Mouse (Mus musculus): ENCODE measurements at regions not wholly inside any gene's neighbourhood (a gene's known extent, or its start where the extent isn't known, plus 50 kb on each side); places are given as distances from the start of the nearest gene placed in this dataset.

DNA sequence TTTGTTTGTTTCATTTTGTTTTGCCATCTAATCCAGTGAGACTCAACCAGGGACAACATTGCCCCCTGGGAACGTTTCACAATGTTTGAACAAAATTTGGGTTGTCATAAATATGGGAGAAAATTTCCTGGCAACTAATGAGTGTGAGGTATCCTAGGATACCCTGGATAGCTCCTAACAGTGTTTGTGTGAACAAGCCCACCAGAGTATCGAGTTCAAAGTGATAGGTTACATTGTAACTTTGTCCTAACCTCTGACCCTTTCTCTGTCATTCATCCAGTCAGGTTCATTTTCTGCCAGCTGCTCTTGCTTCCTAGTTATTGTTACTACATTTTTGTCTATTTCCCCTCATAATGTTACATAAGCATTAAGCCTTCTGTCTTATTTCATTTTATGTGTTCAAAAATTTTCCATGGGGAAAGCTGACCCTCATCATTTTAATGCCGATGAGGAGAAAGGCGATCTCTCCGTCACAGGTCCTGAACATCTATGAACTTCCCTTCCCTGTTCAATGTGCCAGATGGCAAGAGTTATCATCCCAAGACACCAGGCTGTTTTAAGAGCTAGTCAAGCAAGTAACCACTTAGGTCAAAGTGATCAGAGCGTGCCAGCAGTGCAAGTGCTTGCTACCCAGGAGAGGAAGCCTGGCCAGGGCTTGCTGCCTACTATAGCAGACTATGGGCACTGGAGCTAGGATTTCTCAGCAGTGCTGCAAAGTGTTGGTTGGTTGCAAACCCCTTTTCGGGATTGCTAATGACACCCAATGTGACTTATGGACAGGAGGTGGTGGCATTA, 228.5 kb downstream of the Pcdh17 start:
- Histone ChIP-seq H3K36me3 (ENCODE audit: control insufficient read depth, insufficient read depth, low read length, poor library complexity, severe bottlenecking) (no peaks in the 10 kb centered on the region), H3K9me3 (replicated peaks; ENCODE audit: control insufficient read depth, insufficient read depth, low read length, poor library complexity, severe bottlenecking) (no peaks in the 10 kb centered on the region), H3K4me3 (ENCODE audit: low read depth, low read length) (no peak overlapping the region), H3K27me3 (ENCODE audit: control insufficient read depth, insufficient read depth, low read length, poor library complexity, severe bottlenecking) (no peaks in the 10 kb centered on the region), H3K4me1 (ENCODE audit: control insufficient read depth, insufficient read depth, low read length) (no peaks in the 10 kb centered on the region), H3K27ac (ENCODE audit: insufficient read depth, low read length) (no peak overlapping the region), H3K9ac (ENCODE audit: low read depth, poor library complexity, severe bottlenecking) (no peak overlapping the region)
- TF ChIP-seq CTCF (IDR thresholded peaks at IDR 0.05; ENCODE audit: low read depth, low read length) (no peak), EP300 (IDR thresholded peaks at IDR 0.05; ENCODE audit: insufficient read depth, low read depth, low read length) (no peak)

DNA sequence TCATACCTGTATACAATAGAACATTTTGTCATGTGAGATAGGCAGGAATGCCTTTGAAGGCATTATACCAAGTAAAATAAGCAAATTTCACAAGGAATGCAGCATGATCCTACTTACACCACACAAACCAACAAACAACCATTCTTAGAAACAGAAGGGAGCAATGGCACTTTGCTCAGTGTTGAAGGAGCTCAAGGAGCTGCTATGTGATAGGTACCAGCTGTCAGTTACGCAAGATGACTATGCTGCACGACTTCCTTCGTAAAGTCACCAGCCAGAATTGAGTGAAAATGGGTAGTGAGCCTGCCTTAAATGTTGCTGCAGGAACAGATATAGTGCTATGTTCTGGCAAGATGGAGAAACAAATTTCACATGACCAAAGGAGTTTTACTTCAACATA, 243.5 kb downstream of the Pcdh17 start:
- no peak for TF ChIP-seq POLR2A (IDR thresholded peaks at IDR 0.05; ENCODE audit: insufficient read depth, low read length)
- no peak for TF ChIP-seq EP300 (IDR thresholded peaks at IDR 0.05; ENCODE audit: insufficient read depth, low read depth, low read length)
- TF ChIP-seq CTCF (IDR thresholded peaks at IDR 0.05; ENCODE audit: low read depth, low read length): no peak
- Histone ChIP-seq H3K36me3 (ENCODE audit: control insufficient read depth, insufficient read depth, low read length, poor library complexity, severe bottlenecking) (no peaks in the 10 kb centered on the region), H3K27me3 (ENCODE audit: control insufficient read depth, insufficient read depth, low read length, poor library complexity, severe bottlenecking) (no peaks in the 10 kb centered on the region), H3K9me3 (replicated peaks; ENCODE audit: control insufficient read depth, insufficient read depth, low read length, poor library complexity, severe bottlenecking) (no peaks in the 10 kb centered on the region), H3K4me3 (ENCODE audit: low read depth, low read length) (no peak overlapping the region), H3K4me1 (ENCODE audit: control insufficient read depth, insufficient read depth, low read length) (no peaks in the 10 kb centered on the region), H3K9ac (ENCODE audit: low read depth, poor library complexity, severe bottlenecking) (no peak overlapping the region), H3K27ac (ENCODE audit: insufficient read depth, low read length) (no peak overlapping the region)

DNA sequence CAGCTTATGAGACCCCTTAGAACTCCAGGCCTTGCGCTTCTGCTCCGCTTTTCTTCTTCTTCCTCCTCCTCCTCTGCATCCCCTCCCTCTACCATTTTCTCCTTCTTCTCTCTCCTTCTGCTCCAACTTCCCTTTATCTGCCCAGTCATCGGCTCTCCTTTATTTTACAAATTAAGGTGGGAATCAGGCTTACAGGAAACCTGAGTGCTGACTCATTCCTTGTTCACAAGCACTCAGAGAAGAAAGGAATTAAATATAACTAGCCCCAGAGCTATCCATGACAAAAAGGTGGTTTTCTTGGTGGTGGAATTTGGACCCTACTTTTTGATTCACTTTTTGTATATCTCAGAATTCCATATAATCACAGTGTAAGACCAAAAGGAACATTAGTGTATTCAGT, 247.4 kb downstream of the Pcdh17 start:
- no peak for TF ChIP-seq POLR2A (IDR thresholded peaks at IDR 0.05; ENCODE audit: insufficient read depth, low read length)
- no peak for TF ChIP-seq CTCF (IDR thresholded peaks at IDR 0.05; ENCODE audit: low read depth, low read length)
- no peak for TF ChIP-seq EP300 (IDR thresholded peaks at IDR 0.05; ENCODE audit: insufficient read depth, low read depth, low read length)
- Histone ChIP-seq H3K27ac (ENCODE audit: insufficient read depth, low read length) (peak overlapping the region; percentile 78), H3K36me3 (ENCODE audit: control insufficient read depth, insufficient read depth, low read length, poor library complexity, severe bottlenecking) (no peaks in the 10 kb centered on the region), H3K9ac (ENCODE audit: low read depth, poor library complexity, severe bottlenecking) (no peak overlapping the region), H3K4me3 (ENCODE audit: low read depth, low read length) (no peak overlapping the region), H3K4me1 (ENCODE audit: control insufficient read depth, insufficient read depth, low read length) (no peaks in the 10 kb centered on the region), H3K27me3 (ENCODE audit: control insufficient read depth, insufficient read depth, low read length, poor library complexity, severe bottlenecking) (no peaks in the 10 kb centered on the region), H3K9me3 (replicated peaks; ENCODE audit: control insufficient read depth, insufficient read depth, low read length, poor library complexity, severe bottlenecking) (no peaks in the 10 kb centered on the region)
